Mouse (Mus musculus) yolk sac, embryonic 10.5 days (tissue): ENCODE measurements around the gene Aqp12.
"Not testable (repeated sequence)": the region's sequence is repeated elsewhere in the genome, so short reads cannot be mapped to it uniquely, and the experiment has no call there.

Experiments
- DNase-seq: peaks from one replicate; pipeline ENCODE4 v3.0.0-alpha.2; 2017; ENCODE audit warnings: low spot score

The Aqp12 gene

DNA sequence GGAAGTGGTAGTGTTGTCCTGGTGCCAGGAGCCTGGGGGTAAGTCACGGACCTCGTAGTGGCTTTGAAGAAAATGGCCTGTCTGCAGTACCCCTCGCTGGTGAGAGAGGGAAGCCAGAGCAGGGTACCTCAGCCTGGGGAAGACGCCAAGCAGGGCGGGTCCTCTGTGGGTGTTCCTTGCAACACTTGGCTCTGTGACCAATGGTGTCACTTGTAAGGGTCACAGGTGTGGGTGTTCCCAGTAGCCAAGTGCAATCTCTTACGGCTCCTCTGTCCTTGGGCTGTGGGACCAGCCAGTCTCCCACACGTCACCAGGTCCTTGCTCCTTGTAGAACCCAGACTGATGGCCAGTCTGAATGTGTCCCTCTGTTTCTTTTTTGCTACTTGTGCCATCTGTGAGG lies at the start of gene Aqp12:
Gene Aqp12 (plus strand): TSS at position 274 of the 400 bp plus-strand sequence.
- DNase-seq, result no peak

DNA sequence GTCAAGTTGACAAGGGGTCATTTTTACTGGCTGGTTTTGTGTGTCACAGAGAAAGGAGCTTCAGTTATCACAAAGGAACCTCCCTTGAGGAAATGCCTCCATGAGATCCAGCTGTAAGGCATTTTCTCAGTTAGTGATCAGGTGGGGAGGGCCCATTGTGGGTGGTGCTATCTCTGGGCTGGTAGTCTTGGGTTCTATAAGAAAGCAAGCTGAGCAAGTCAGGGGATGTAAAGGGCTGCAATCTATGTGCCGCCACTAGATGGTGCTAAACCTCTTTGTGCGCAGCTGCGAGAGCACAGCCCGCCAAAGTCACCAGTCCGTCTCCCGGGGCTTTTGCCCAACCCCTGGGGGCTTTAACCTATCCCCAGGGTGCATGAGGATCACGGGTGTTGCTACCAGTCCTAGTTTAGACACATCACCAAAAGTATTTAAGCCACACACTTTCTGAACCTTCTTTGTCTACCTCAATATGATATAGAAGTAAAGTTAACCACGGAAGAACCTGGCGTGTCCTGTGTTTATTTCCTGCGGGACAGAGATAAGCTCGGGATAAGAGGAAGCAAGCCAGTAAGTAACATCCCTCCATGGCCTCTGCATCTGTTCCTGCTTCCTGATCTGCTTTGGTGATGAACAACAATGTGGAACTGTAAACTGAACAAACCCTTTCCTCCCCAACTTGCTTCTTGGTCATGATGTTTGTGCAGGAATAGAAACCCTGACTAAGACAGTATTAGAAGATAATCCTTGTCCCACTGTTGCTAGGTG lies 49.4 kb upstream of the Aqp12 start:
- DNase-seq, result not testable (repeated sequence)

DNA sequence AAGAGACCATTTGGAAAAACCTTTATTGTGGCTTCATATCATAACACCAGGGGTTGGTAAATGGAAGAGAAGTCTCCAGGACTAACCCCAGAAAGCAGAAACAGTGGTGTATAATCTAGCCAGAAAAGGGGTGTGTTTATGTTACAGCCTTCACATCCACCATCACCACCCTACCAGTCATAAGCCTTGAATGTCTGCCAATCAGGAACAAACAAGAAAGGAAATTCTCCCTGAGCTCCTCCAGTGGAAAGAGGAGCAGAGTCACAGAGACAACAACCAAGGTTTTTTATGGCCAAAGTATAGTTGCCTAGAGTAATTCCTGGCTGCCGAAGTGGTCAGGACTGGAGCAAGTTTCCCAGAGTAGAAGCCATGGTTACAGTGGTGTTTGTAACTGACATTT lies 47.1 kb upstream of the Aqp12 start:
- DNase-seq, result no peak

DNA sequence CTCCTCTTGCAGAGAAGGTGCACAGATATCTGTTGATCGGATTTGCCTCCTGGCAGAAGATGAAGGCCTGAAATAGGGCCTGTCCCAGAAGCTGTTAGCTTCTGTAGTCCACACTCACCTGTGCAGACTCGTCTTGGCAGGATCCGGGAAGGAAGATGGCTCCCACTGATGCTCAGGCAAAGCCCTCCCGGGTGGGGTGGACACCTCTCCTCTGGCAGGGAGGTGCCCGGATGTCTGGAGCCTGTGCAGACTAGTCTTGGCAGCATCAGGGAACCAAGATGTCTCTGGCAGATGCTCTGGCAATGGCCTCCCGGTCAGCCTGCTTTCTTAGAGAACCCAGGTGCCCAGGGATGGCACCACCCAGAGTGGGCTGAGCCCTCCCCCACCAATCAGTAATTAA lies 35.3 kb upstream of the Aqp12 start:
- not testable (repeated sequence) for DNase-seq

DNA sequence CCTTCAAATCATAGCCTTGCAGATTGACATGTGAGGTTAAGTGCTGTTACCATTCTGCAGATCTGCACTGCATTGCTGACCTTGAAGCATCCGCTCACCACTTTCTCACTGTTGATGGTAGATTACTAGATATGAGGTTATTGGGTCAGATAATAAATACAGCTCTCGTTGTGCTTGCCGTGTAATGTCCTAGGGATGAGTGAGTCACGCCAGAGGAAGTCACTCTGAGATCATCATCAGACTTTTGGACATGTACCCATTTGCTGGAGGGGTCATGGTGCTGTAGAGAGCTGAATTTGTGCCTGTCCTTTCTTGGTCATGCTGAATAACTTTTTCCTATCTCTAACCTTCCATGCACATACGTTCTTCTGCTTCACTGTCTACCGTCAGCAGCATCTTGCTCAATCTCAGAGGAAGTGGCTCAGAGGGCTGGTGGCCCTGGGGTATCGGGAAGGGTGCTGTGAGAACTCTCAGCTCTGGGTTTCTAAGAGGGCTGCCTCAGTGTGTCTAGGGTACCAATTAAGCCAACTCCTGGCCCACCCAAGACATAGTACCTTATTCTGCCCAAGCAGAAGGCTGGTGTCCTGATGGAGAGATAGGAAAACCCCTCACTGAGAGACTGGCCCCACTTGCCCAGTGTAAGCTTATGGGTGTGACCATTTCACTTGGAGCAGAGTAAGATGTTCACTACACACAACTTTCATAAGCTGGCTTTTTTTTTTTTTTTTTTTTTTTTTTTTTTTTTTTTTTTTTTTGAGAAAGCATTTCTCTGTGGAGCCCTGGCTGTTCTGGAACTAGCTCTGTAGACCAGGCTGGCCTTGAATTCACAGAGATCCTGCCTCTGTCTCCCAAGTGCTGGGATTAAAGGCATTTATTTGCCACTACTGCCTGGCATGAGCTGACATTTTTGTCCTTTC lies 34.0 kb upstream of the Aqp12 start:
- no peak for DNase-seq

DNA sequence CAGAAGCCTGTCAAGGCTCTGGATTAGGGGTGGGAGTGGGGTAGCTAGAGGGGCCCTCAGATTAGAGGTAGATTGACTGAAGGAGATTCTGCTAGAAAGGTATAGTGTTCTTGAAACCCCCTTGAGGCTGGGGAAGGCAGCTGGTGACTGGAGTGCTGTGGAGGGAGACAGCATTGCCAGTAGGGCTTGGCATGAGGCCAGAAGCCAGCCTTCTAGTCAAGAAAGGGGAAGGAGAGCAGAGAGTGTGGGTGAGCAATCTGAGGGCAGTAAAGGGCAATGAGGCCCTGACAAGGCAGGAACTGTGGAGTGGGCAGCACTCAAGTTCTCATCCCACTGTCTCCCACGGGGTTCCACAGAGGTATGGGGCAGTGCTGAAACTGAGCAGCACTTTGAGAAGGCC lies 33.3 kb upstream of the Aqp12 start:
- no peak for DNase-seq

DNA sequence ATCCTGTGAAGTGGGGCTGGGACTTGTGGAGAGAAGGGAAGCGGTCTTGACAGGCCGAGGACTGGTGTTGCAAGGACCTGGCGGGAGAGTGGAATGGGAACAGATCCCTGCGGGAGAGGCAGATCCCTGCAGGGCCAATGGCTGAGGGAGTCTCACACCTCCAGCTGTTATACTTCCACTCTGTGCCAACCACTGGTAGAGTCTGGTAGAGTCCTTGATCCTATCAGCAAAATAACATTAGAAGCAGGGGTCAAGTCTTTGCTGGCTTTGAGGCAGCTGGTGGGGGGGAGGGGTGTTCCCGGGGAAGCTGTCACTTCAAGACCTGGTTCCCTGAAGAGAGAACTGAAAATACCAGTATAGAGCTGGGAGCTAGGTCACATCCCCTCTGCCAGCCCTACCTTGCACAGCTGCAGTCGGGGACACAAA lies 30.0 kb upstream of the Aqp12 start:
- no peak for DNase-seq

DNA sequence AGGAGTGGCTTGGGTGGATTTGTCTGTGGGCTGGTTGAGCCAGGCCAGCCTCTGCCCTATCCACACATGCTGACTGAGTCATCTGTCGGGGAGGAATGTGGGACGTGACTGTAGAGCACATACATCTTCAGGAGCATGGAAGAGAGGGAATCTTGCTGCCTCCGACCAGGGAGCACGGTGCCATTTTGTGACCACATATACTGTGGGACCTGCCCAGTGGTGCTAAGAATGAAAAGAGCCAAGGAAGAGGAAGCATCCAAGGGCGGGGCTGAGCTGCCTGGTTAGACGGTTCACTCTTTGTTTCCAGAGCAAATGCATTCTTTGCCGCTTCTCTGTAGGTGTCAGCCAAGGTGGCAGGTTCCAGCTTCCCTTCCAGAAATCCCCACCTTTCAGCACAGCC lies 27.5 kb upstream of the Aqp12 start:
- no peak for DNase-seq

DNA sequence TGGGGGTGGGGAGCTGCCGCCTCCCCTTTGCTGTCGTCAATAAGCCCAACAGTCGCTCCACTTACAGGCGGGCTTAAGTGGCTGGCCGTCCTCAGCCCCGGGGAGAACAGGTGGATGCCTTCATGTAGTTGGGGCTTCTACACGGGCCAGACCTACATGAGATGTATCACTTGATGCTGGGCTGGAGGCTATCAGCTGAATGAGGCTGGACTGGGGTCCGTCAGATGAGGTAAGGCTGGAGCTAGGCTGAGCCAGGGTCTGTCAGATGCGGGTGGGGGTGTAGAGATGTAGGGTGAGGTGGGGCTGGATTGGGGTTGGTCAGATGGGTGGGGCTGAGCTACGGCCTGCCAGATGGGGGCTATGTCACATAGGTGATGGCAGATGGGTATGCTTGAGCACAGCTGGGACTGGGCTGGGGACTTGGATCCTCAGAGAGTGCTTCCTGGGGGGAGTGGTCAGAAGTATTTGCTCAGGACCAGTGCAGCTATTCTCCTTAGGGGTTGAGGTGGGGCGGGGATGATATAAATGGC lies 27.0 kb upstream of the Aqp12 start:
- DNase-seq, result no peak

DNA sequence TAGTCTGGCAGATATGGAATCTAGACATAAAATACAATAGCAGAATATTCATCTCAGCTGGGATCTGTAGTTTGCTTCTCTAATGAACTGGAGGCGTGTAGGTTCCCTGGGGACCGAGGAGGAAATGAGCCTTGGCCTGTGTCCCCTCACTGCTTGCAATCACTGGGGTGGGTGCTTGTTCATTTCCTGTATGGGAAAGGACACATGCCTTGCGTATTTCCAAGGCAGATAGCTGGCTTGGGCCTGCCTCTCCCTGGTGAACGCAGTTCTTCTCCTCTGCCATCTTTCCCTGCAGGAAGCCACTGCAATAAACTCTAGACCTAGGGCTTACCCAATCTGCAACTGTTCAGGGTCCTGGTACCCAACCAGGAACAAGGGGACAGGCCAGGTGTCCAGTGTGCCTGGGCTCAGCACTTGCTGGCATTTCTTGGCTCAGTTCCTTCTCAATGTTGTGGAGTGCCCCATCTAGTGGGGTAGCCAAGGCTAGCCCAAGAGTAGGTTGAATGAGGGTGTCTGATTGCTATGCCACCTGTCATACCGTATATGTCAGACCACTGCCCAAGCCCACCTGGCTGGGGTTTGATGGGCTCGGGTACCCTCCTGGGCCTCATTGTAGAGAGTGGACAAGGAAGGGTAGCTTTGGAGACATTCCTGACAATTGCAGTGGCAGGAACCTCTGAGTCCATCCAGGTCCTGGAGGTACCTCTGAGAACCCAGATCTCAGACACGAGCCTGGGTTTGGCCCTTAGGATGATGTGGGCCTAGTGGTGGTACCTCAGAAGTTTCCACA lies 24.9 kb upstream of the Aqp12 start:
- no peak for DNase-seq

DNA sequence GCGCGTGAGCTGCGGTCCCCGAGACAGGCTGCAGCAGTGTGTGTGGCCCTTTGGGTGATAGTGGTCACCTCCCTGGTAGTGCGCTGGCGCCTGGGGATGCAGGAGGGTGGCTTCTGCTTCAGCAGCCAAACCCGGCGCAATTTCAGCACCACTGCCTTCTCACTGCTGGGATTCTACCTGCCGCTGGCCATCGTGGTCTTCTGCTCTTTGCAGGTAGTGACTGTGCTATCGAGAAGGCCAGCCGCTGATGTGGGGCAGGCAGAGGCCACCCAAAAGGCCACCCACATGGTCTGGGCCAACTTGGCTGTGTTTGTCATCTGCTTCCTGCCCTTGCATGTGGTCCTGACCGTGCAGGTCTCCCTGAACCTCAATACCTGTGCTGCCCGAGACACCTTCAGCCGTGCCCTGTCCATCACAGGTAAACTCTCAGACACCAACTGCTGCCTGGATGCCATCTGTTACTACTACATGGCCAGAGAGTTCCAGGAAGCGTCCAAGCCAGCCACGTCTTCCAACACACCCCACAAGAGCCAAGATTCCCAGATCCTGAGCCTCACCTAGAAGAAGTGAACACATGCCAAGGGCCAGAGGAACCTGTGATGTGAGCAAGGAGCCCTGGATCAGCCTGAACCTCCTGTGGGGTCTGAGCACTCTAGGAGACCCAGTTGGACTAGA lies 23.1 kb upstream of the Aqp12 start:
- no peak for DNase-seq

DNA sequence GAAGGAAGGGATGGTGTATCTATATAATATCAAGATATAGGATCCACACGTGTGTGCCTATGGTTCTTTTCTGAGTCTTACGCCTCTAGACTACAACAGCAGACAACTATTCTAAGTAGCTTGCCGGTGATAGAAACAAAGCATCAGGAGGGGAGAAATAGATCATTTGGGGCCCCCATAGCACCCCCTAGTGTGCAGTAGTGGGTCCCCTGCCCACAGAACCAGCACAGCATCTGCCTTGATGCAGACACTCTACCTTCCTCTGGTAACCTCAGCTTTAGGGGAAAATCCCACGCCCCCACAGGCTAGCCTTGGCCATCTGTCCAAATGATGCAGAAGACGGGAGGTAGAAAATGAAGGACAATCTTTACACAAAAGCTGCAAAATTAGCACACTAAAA lies 21.1 kb upstream of the Aqp12 start:
- no peak for DNase-seq

DNA sequence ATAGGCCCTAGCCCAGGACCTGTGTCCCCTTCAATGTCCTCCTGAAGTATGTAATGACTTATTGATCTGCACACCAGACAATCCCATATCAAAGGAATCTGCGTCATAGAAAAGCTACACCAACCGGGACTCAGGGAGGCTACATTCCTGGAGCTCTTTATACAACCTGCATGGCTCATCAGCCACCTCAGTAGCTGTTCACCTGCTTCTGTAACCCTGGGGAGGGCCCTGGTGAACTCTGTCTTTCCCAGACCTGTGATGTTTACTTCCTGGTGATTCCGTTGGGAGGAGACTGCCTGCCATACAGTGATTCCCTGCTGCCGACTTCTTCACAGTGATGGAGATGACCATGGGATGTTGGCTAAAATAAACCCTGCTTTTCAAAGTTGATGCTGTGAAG lies 17.2 kb upstream of the Aqp12 start:
- DNase-seq, result no peak

DNA sequence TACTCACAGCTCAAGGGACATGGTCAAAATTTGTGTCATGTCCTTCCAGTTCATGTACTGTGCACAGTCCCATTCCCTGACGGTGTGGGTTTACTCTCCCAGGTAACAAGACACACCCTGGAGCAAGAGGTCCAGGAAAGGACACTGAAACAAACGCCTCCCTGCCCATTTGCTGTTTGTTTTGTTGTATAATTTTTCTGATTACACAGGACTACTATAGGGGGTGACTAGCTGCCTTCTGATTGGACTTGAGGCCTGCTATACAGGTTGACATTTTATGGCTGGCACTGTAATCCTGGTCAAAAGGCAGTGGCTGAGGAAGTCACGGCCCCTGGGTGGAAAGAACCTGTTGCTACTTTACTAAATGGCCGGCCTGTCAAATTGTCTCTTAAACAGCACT lies 16.2 kb upstream of the Aqp12 start:
- DNase-seq, result no peak

DNA sequence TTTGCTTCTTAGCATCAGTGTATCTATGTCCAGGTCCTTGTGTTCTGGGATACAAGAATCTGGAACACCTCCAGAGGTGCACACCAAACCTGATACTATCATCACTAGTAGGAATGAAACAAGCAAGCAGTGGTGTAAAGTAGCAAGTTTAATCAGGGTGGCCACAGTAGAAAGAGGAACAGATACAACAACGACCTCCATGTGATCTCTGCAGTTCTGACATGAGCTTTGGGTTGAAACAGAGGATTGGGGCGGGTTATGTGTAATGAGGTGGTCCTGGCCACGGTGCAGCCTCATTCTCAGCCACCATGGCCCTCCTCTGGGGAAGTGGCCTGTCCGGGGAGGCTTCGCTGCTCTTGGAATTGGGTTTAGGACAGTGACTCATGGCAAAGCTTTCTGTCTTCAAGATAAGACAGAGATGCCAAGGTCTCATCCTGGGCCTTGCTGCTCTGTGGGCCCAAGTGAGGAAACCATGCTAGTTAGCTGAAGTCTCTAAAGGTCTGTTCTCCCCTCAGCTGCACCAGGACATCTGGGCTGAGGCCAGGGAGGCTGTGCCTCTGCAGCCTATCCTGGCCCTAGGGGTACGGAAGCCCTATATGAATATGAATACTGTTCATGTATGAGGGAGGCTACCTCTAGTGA lies 13.8 kb upstream of the Aqp12 start:
- no peak for DNase-seq

DNA sequence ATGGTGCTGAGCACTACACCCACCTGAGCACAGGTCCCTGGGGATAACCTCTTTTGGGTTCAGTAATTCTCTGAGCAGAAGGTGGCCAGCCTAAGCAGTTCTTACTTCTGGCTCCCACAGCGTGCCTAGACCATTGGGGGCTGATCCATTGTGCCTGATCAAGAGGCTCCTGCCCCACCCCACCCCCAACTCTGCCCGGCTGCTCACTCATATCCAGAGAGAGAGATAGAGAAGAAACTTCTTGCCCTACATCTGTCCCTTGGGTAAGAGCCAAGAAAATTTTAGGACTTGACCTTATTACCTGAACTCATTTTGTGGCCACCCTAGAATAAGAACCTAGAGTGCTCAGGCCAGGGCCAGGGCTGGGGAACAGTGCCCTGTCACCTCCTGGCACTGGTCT lies 13.3 kb upstream of the Aqp12 start:
- DNase-seq, result no peak

DNA sequence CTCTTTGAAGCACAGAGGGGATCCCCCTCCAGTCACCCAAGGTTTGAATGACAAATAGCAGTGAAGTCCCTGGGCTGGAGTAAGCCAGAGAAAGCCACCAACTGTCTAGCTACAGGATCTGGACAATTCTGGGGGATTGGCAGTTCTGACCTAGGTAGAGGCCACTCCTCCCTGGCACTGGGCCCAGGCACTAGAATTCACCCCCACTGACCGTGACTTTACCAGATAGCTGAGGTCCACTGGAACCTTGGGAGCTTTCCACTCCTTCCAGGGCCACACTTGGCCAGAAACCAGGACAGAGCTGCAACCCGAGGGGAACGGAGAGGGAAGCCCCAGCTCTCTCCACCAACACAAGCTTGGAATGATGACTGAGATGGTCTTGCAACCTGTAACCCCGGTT lies 3.1 kb downstream of the Aqp12 start:
- DNase-seq, result no peak

DNA sequence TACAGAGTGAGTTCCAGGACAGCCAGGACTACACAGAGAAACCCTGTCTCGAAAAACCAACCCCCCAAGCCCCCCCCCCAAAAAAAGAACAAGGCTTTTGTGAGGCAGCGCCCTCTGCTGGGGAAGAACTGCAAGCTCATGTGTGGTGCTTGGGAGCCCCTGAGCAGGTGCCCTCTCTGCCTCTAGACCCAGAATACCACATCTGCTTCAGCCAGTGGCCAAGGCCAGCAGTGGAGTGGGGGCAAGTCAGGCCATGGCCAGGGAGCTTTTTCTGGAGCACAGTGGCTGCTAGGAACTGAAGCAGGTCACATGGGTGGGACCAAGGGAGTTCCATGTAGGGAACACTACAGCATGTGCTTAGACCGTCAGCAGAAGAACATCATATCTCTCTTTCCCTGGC lies 4.6 kb downstream of the Aqp12 start:
- peak; percentile 10 for DNase-seq

DNA sequence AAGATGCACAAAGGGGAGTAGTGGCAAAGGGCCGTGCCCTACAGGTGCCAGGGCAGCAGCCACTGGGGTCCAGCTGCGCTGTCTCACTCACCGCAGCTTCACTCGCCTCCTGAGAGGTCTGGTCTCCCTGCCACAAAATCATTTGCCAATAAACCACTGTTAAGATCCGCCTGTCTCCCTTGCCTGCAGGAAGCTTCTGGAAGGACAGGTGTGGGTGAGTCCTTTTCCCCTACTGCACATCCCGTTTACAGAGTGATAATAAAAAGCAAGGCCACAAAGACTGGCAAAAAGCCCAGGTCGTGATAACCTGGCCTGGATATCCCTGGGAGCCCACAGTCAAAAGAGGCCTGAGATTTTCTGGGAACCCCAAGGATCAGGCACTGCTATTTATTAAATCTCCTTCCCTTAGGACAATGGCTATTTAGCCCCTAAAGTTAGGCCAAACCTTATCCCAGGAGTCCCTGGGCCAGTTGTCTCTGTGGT lies 6.0 kb downstream of the Aqp12 start:
- no peak for DNase-seq

DNA sequence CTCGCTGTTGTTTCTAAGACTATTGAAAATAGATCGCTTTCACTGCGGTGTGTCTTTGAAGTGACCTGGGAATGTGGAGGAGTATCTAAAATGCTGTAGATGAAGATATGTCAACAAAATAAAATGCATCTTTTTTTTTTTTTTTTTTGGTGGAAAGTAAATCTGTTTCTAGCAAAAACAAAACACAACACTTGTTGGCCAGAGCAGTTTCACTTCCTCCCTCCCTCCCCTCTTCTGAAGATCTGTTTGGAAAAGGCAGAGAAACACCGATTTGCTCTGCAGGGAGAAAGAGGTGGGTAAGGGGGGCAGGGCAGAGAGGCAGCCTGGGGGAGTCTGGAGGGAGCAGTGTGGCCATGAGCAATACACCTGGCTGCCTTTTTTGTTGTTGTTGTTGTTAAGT lies 7.2 kb downstream of the Aqp12 start:
- DNase-seq, result no peak

DNA sequence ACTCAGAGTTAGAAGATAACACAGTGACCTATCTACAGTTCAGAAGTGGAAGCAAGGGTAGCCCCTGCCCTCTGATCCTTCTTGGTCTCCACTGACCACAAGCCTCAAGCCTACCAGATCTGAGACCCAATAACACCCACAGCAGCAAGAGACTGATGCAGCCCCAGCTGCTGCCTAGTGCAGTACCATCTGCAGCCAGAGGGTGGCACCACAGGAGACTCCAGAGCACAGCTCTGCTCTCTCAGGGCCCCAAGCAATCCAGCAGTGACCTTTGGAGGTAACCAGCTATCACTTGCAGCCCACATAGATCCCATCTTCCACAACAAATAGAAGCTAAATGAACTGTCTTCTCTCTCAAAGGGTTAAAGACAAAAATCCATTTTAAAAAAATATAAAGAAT lies 8.3 kb downstream of the Aqp12 start:
- peak; percentile 20 for DNase-seq
